Mouse (Mus musculus) myocyte (in vitro differentiated cells): Measurements from ENCODE around the gene Me3.

Experiments
- E2F4 ChIP-seq: IDR thresholded peaks from one replicate; pipeline ENCODE4 v1.6.1; 2011; ENCODE audit warnings: mild to moderate bottlenecking, control low read depth, moderate library complexity; ENCODE audit not compliant: insufficient read depth
- MAX ChIP-seq: IDR thresholded peaks from one replicate; pipeline ENCODE4 v1.6.1; 2011; ENCODE audit warnings: low read depth, mild to moderate bottlenecking, control low read depth
- MYOD1 ChIP-seq, 3 experiments: IDR thresholded peaks; one replicate each; pipeline ENCODE4 v1.6.1; 2011; ENCODE audit warnings: control low read depth in 2 of 3, low read depth in 2 of 3, mild to moderate bottlenecking in 2 of 3, moderate library complexity in 1 of 3; ENCODE audit not compliant: insufficient read length in 2 of 3, control insufficient read depth in 1 of 3
- POLR2A ChIP-seq: IDR thresholded peaks from one replicate; pipeline ENCODE4 v1.6.1; 2011; ENCODE audit warnings: low read depth, mild to moderate bottlenecking, control low read depth, moderate library complexity; ENCODE audit not compliant: insufficient read length
- TCF3 ChIP-seq: IDR thresholded peaks from one replicate; pipeline ENCODE4 v1.6.1; 2011; ENCODE audit warnings: low read depth, control low read depth; ENCODE audit not compliant: insufficient read length
- USF1 ChIP-seq: IDR thresholded peaks from one replicate; pipeline ENCODE4 v1.6.1; 2011; ENCODE audit warnings: low read depth, mild to moderate bottlenecking, control low read depth, moderate library complexity

DNA sequence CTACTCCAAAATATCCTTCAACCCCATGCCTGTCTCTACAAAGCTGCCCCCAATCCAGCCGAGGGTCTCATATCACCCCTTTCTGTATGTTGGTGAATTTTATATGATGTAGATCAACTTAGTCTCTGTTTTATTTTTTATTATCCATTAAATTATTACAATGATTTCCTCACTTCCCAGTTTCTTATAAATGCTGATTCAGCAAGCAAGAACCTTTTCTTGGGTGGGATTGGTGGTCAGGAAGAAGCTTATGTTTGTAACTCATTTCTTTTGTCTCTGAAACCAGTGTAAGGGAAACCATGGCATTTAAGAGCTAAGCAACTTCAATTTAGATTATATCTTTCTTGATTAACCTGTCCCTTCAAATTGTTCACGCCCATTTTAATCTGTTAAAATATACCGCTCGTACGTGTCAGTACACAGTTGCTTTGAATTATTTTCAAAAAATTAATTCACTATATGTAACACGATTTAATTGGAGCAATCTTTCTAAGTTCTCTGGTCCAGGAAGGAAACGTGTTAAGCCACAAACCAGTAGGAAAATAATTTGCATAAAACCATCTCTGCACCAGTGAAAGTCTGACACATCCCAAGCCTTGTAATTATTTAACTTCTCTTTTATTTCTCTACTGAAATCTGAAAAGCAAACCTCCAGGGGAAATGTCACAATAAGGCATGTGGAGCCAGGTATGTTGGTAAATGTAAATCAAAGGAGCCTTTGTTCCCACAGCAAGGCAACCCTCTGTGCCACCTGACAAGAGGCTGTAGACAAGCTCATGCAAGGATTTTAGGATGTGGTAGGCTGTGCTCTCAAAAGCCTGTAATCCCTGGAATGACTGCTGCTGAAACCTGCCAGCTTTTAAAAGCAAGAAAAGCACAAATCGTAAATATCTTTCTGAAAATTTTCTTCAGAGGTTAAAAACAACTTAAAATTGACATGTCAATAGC lies 26.3 kb upstream of the Me3 start:
- TF ChIP-seq USF1 (no peak), POLR2A (no peak), E2F4 (no peak), TCF3 (no peak), MAX (no peak), MYOD1 (IDR thresholded peaks at IDR 0.05; ENCODE audit: control insufficient read depth in 1 of 3, insufficient read length in 2 of 3, low read depth in 2 of 3) (no peak)
